Mouse (Mus musculus) intestine, embryonic 14.5 days (tissue): ENCODE results near the gene Amigo1. TPM values are rescaled to one million over a fixed set of nuclear protein-coding genes. Genes with fewer than 3 reads are reported as not detected.

Experiments used
- ATAC-seq: fragments of 200-750 bp; cut with Nextera tagmentation; replicated peaks from 2 replicates; pipeline ENCODE4 v1.8.0; 2017; ENCODE audit warnings: low read depth, moderate number of reproducible peaks, moderate TSS enrichment, moderate library complexity; ENCODE audit not compliant: low FRiP score, low TSS enrichment
- DNase-seq: peaks from one replicate; pipeline ENCODE4 v3.0.0-alpha.2; 2018; ENCODE audit warnings: low spot score
- H3K27ac ChIP-seq: fragments of 300-500 bp; sonication (generic); 2 replicates; pipeline ENCODE4 v1.5.1; 2014; ENCODE audit warnings: low read depth, mild to moderate bottlenecking, control low read depth
- H3K27me3 ChIP-seq: fragments of 300-500 bp; sonication (generic); replicated peaks from 2 replicates; pipeline ENCODE4 v1.6.1; 2014; ENCODE audit warnings: low read length, control low read depth; ENCODE audit not compliant: control insufficient read depth, insufficient read depth
- H3K36me3 ChIP-seq: fragments of 300-500 bp; sonication (generic); 2 replicates; pipeline ENCODE4 v1.6.1; 2014; ENCODE audit warnings: low read length, control low read depth; ENCODE audit not compliant: control insufficient read depth, insufficient read depth
- H3K4me1 ChIP-seq: fragments of 300-500 bp; sonication (generic); replicated peaks from 2 replicates; pipeline ENCODE4 v1.6.1; 2014; ENCODE audit warnings: low read length, control low read depth, mixed read lengths; ENCODE audit not compliant: control insufficient read depth, insufficient read depth
- H3K4me2 ChIP-seq: fragments of 300-500 bp; sonication (generic); 2 replicates; pipeline ENCODE4 v1.6.1; 2014; ENCODE audit warnings: low read length
- H3K4me3 ChIP-seq: fragments of 300-500 bp; sonication (generic); 2 replicates; pipeline ENCODE4 v1.5.1; 2014; ENCODE audit warnings: low read depth, low read length, control low read depth, mixed read lengths
- H3K9ac ChIP-seq: fragments of 300-500 bp; sonication (generic); 2 replicates; pipeline ENCODE4 v1.6.1; 2014; ENCODE audit warnings: mild to moderate bottlenecking, low read length
- H3K9me3 ChIP-seq: fragments of 300-500 bp; sonication (generic); 2 replicates; pipeline ENCODE4 v1.6.1; 2016; ENCODE audit warnings: low read length, control low read depth; ENCODE audit not compliant: control insufficient read depth
- WGBS: fragments of 180-500 bp; shearing (Covaris S2); extraction: QIAGEN DNeasy Blood & Tissue Kit; methylation state at CpG from one replicate; pipeline ENCODE4 v1.1.7; 2014; 5-methylcytosine and 5-hydroxymethylcytosine counted together
- polyA plus RNA-seq: library from polyadenylated mRNA; unstranded; fragments of >200 nt; fragmentation: Nextera tagmentation; extraction: Ambion mirVana; gene quantifications from 2 replicates; pipeline ENCODE4 v1.2.1, GENCODE M21; 2014

The Amigo1 gene
- polyA plus RNA-seq, 1 experiment from 2014 or later: 3.5 TPM

GRCm38 (mm10) chr3:108189897-108190296, 3.8 kb downstream of the Amigo1 start:
- Histone ChIP-seq H3K36me3 (no peaks in the 10 kb centered on the region), H3K27me3 (0 out of 2 replicates have a peak, but pooled peaks cover under 1% of the 10 kb centered on the region), H3K9ac (no peak overlapping the region), H3K9me3 (no peaks in the 10 kb centered on the region), H3K4me1 (peaks cover 26% of the 10 kb centered on the region), H3K27ac (peak overlapping the region; percentile 47; the same call in 1 of the 2 replicates), H3K4me2 (peak overlapping the region; percentile 32), H3K4me3 (no peak overlapping the region)
- 24% methylated on average over 5 of the region's 5 CpGs for WGBS
- DNase-seq (no peak), ATAC-seq (no peak)

- 43% methylated on average over 4 of the region's 4 CpGs for WGBS
- Histone ChIP-seq H3K4me1 (peaks cover 25% of the 10 kb centered on the region), H3K4me2 (no peak overlapping the region), H3K27me3 (no peaks in the 10 kb centered on the region), H3K36me3 (peaks cover 8% of the 10 kb centered on the region), H3K9ac (no peak overlapping the region), H3K4me3 (no peak overlapping the region), H3K27ac (peak overlapping the region; percentile 38; the same call in 1 of the 2 replicates), H3K9me3 (no peaks in the 10 kb centered on the region)
- DNase-seq: peak; percentile 49
- ATAC-seq: no peak
Measured at GRCm38 (mm10) chr3:108193686-108194085, 7.6 kb downstream of the Amigo1 start.

- no peaks in the 10 kb centered on the region for H3K9me3 ChIP-seq
- H3K27ac ChIP-seq: no peak overlapping the region
- H3K36me3 ChIP-seq: peaks cover 11% of the 10 kb centered on the region
- no peak overlapping the region for H3K4me3 ChIP-seq
- WGBS: 87% methylated on average over 4 of the region's 4 CpGs
- H3K4me2 ChIP-seq: no peak overlapping the region
- peaks cover 14% of the 10 kb centered on the region for H3K4me1 ChIP-seq
- no peak overlapping the region for H3K9ac ChIP-seq
- H3K27me3 ChIP-seq: no peaks in the 10 kb centered on the region
- no peak for DNase-seq
- ATAC-seq: no peak
Measured at GRCm38 (mm10) chr3:108195287-108195686, 9.2 kb downstream of the Amigo1 start.

- WGBS: 77% methylated on average over 7 of the region's 7 CpGs
- Histone ChIP-seq H3K4me1 (peaks cover 15% of the 10 kb centered on the region), H3K4me2 (no peak overlapping the region), H3K36me3 (peaks cover 11% of the 10 kb centered on the region), H3K27ac (no peak overlapping the region), H3K9me3 (no peaks in the 10 kb centered on the region), H3K27me3 (no peaks in the 10 kb centered on the region), H3K9ac (no peak overlapping the region), H3K4me3 (no peak overlapping the region)
- DNase-seq (no peak), ATAC-seq (no peak)
Measured at GRCm38 (mm10) chr3:108195941-108196590, 9.9 kb downstream of the Amigo1 start.

- Histone ChIP-seq H3K27ac (no peak overlapping the region), H3K4me3 (no peak overlapping the region), H3K4me2 (peak overlapping the region; percentile 30), H3K4me1 (peaks cover 14% of the 10 kb centered on the region; the same call in 1 of the 2 replicates), H3K9ac (no peak overlapping the region), H3K9me3 (no peaks in the 10 kb centered on the region), H3K36me3 (peaks cover 16% of the 10 kb centered on the region), H3K27me3 (no peaks in the 10 kb centered on the region)
- 0 out of 2 replicates have a peak, but pooled peaks have one; percentile 12 for ATAC-seq
- 17% methylated on average over 13 of the region's 14 CpGs for WGBS
- DNase-seq: peak; percentile 64
Measured at GRCm38 (mm10) chr3:108197066-108197497, 10.9 kb downstream of the Amigo1 start.

DNA sequence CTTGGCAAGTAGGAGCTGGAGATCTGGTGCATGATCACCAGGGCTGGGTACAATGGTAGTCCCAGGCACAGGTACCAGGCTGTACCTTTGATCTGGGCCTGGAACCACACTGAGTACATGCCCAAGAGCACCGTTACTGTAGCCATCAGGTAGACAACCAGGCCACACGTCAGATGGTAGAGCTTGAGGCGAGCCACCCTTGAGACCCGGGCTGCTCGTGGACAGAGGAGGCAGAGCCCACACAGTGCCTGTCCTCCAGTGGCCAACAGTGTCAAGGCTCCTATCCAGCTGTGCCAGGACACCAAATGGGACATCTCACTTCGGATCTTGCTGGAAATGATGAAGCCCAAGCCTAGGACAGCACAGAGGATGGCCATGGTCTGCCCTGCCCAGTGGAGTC, 13.1 kb downstream of the Amigo1 start:
- DNase-seq: no peak
- peaks cover 30% of the 10 kb centered on the region for H3K36me3 ChIP-seq
- no peaks in the 10 kb centered on the region for H3K9me3 ChIP-seq
- ATAC-seq: no peak
- no peaks in the 10 kb centered on the region for H3K27me3 ChIP-seq
- WGBS: 95% methylated on average over 6 of the region's 6 CpGs
- H3K27ac ChIP-seq: no peak overlapping the region
- H3K9ac ChIP-seq: no peak overlapping the region
- peak overlapping the region; percentile 69; the same call in 1 of the 2 replicates for H3K4me2 ChIP-seq
- peaks cover 14% of the 10 kb centered on the region; the same call in 1 of the 2 replicates for H3K4me1 ChIP-seq
- no peak overlapping the region for H3K4me3 ChIP-seq

- peaks cover 44% of the 10 kb centered on the region for H3K36me3 ChIP-seq
- H3K27me3 ChIP-seq: no peaks in the 10 kb centered on the region
- H3K4me1 ChIP-seq: peaks cover 14% of the 10 kb centered on the region; the same call in 1 of the 2 replicates
- peak within 1 kb of the TSS; percentile 55 for H3K9ac ChIP-seq
- H3K27ac ChIP-seq: peak within 1 kb of the TSS; percentile 88
- peak within 1 kb of the TSS; percentile 69 for H3K4me2 ChIP-seq
- DNase-seq (peak; percentile 99), ATAC-seq (peak; percentile 96)
- H3K9me3 ChIP-seq: no peaks in the 10 kb centered on the region
- peak within 1 kb of the TSS; percentile 70 for H3K4me3 ChIP-seq
- WGBS: 3% methylated on average over 43 of the region's 44 CpGs
Measured at GRCm38 (mm10) chr3:108200329-108201323, 14.5 kb downstream of the Amigo1 start, which contains the start of gene Cyb561d1. Gene Cyb561d1 (minus strand): TSS chr3:108201212.

- H3K36me3 ChIP-seq: peaks cover 63% of the 10 kb centered on the region
- H3K27ac ChIP-seq: no peak overlapping the region
- H3K9me3 ChIP-seq: no peaks in the 10 kb centered on the region
- no peak overlapping the region for H3K4me3 ChIP-seq
- no peak overlapping the region for H3K4me2 ChIP-seq
- peaks cover 5% of the 10 kb centered on the region; the same call in 1 of the 2 replicates for H3K4me1 ChIP-seq
- H3K27me3 ChIP-seq: no peaks in the 10 kb centered on the region
- DNase-seq (no peak), ATAC-seq (no peak)
- no peak overlapping the region for H3K9ac ChIP-seq
Measured at GRCm38 (mm10) chr3:108202506-108202905, 16.4 kb downstream of the Amigo1 start.
